Mouse (Mus musculus): Measurements from ENCODE around the gene Ralgapb. TPM values are rescaled to one million over a fixed set of nuclear protein-coding genes. Genes with fewer than 3 reads are reported as not detected.
"Not testable (repeated sequence)": the region's sequence is repeated elsewhere in the genome, so short reads cannot be mapped to it uniquely, and the experiment has no call there.

Ralgapb gene
- polyA plus RNA-seq, 1 experiment from 2014 or later, result 26.3 TPM

DNA sequence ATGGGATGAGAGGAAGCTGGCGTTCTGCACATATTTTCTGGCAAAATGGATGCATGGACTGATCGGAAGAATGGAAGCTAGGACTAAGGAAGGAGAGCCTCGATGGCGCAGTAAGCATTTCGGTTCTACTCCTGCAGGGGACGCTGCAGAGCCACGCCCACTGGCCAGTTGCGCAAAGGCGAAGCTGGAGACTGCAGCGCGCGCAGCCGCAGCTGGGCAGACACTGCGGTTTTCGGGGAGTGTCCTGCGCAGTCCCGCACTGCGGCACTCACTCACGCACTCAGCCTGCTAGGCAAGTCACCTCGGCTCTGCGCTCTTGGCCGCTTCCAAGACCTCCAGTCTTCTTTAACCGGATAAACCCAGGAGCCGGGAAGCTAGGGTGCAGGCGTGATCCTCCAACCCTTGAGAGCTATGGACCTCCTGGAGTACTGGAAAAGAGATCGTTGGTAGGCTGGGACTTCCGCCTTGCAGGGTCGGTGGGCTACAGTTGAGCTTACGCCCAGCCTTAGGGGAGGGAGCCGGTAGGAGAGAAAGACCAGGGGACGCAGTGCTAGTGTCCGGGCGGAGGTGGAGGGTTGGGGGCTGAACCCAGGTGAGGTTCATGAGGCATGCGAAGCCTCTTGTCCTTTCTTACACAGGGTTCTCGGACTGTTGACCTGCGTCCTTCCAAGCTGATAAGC lies 34.1 kb upstream of the Ralgapb start, which contains the start of gene Snhg11:
Snhg11 (plus strand) TSS at position 196 of the 680 bp plus-strand sequence.
- Histone ChIP-seq H3K4me1 (replicated peaks) (peaks cover 42% of the 10 kb centered on the region), H3K4me2 (peak within 1 kb of the TSS; percentile 60), H3K27me3 (no peaks in the 10 kb centered on the region), H3K9ac (peak within 1 kb of the TSS; percentile 86), H3K9me3 (no peaks in the 10 kb centered on the region), H3K4me3 (peak within 1 kb of the TSS; percentile 64), H3K27ac (replicated peaks) (peak within 1 kb of the TSS; percentile 93), H3K36me3 (peaks cover 9% of the 10 kb centered on the region)
- WGBS, result under 1% methylated on average over 36 of the region's 36 CpGs
- ATAC-seq (ENCODE audit: low FRiP score, low read depth), result peak; percentile 90

DNA sequence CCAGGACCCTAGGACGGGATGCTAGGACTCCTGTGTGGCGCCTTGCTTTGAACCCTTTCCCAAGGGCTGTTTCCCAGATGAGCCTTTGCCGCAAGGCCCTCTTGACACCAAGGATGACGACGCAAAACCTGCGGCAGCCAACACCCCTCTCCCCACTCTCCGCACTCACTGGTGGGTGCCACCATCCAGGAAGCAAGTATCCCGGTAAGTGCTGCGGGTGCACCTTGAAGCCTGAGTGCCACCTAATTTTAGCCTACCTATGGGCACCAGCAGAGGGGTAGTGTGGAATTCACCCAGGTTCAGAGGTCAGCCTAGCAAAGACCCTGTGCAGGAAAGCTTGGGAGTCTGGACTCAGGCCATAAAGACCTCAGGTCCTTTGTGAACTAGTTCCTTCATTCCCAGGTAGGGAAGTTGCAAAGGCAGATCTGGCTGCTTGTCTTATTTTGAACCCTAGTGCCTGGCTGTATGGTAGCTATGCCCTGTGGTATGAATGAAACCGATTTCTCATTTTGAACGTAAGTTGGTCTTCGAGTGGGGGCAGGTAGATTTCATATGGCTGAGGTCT lies 33.4 kb upstream of the Ralgapb start:
- H3K36me3 ChIP-seq, result peaks cover 15% of the 10 kb centered on the region
- peak overlapping the region; percentile 64 for H3K4me3 ChIP-seq
- WGBS, result 21% methylated on average over 12 of the region's 12 CpGs
- H3K4me2 ChIP-seq, result peak overlapping the region; percentile 60
- ATAC-seq (ENCODE audit: low FRiP score, low read depth), result no peak
- peak overlapping the region; percentile 93 for H3K27ac ChIP-seq (replicated peaks)
- H3K9ac ChIP-seq, result peak overlapping the region; percentile 86
- H3K4me1 ChIP-seq (replicated peaks), result peaks cover 46% of the 10 kb centered on the region
- H3K27me3 ChIP-seq, result no peaks in the 10 kb centered on the region
- H3K9me3 ChIP-seq, result no peaks in the 10 kb centered on the region

DNA sequence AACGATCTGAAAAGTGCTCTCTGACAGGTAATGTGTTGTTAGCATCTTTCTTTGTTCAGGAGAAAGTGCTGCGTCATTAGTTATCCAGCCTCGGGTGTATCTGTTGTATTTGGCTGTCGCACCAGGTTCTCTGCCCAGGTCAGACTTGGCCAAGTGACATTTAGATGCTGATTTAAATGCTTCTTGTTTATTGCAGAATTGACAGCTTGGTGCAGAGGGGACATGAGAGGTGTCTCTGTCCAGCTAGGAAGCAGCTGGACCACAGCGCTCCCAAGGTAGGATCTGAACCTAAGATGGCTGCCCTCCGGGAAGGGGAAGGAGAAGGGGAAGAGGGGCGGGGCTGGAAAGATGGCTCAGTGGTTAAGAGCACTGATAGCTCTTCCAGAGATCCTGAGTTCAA lies 32.9 kb upstream of the Ralgapb start:
- ATAC-seq (ENCODE audit: low FRiP score, low read depth), result no peak
- H3K4me2 ChIP-seq, result peak overlapping the region; percentile 60
- H3K9ac ChIP-seq, result peak overlapping the region; percentile 86
- 55% methylated on average over 7 of the region's 7 CpGs for WGBS
- H3K4me1 ChIP-seq (replicated peaks), result peaks cover 46% of the 10 kb centered on the region
- H3K27me3 ChIP-seq, result no peaks in the 10 kb centered on the region
- peaks cover 16% of the 10 kb centered on the region for H3K36me3 ChIP-seq
- H3K27ac ChIP-seq (replicated peaks), result peak overlapping the region; percentile 93
- no peaks in the 10 kb centered on the region for H3K9me3 ChIP-seq
- peak overlapping the region; percentile 64 for H3K4me3 ChIP-seq

DNA sequence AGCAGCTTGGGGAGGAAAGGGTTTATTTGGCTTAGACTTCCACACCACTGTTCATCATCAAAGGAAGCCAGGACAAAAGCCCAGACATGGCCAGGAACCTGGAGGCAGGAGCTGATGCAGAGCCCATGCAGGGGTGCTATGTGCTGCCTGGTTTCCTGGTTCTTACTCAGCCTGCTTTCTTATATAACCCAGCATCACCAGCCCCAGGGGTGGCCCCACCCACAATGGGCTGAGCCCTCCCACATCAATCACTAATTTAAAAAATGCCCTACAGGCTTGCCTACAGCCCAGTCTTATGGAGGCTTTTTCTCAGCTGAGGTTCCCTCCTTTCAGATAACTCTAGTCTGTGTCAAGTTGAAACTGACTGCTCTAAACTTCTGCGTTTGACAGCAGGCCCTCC lies 31.8 kb upstream of the Ralgapb start:
- Histone ChIP-seq H3K4me2 (peak overlapping the region; percentile 60), H3K9ac (peak overlapping the region; percentile 86), H3K4me1 (replicated peaks) (peaks cover 51% of the 10 kb centered on the region), H3K27me3 (no peaks in the 10 kb centered on the region), H3K4me3 (peak overlapping the region; percentile 64), H3K36me3 (peaks cover 21% of the 10 kb centered on the region), H3K27ac (replicated peaks) (no peak overlapping the region), H3K9me3 (no peaks in the 10 kb centered on the region)
- ATAC-seq (ENCODE audit: low FRiP score, low read depth), result no peak
- WGBS, result 93% methylated on average over 1 of the region's 1 CpGs

DNA sequence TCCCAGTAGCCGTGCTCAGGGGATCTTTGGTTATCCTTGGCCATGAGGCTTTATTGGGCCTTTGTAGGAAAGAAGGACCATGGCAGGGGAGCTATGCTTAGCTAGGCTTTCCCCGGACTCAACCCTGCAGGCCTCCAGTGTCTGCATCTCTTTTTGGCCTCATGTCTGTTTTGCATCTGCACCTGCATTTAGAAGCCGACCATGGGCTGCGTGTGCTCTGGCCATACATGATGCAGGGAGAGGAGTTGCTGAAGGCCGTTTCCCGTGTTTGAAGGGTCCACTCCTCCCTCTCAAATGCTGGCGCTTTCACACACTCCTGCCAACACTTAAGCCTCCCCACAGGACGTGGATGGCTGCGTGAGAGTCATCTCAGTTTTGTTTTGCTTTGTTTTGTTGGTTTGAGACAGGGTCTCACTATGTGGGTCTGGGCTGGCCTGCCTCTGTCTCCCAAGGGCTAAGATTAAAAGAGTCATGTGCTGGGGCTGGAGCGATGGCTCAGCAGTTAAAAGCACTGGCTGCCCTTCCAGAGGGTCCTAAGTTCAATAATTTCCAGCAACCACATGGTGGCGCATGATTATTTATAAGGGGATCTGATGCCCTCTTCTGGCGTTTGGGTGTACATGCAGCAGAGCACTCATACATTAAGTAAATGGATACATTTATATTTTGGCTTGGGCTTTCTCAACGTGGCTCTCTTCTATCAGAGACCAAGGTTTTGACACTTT lies 30.1 kb upstream of the Ralgapb start:
- Histone ChIP-seq H3K4me1 (replicated peaks) (peaks cover 51% of the 10 kb centered on the region), H3K27ac (replicated peaks) (no peak overlapping the region; the same call in 1 of the 2 replicates), H3K27me3 (no peaks in the 10 kb centered on the region), H3K9ac (peak overlapping the region; percentile 11; the same call in 1 of the 2 replicates), H3K4me3 (0 out of 2 replicates have a peak overlapping the region, but pooled peaks have one; percentile 3), H3K9me3 (no peaks in the 10 kb centered on the region), H3K36me3 (peaks cover 24% of the 10 kb centered on the region), H3K4me2 (peak overlapping the region; percentile 43)
- 46% methylated on average over 13 of the region's 13 CpGs for WGBS
- ATAC-seq (ENCODE audit: low FRiP score, low read depth), result 0 out of 2 replicates have a peak, but pooled peaks have one; percentile 43

DNA sequence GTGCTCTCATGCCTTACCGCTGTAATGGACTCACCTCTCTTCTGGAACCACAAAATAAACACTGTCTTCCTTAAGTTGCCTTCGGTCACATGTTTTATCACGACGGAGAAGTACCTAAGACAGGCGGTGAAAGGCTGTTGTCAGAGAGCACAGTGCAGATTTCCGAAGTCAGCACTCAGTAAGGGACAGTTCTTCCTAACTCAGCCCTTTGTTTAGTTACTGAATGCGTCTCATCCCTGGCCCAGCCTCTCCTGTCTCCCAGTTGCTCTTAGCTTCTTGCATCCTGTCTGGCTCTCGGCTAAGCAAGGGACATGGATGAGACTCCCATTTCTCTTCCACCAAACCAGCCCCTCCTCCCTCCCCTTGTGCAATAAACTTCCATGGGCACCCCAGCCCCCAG lies 23.6 kb upstream of the Ralgapb start:
- ATAC-seq (ENCODE audit: low FRiP score, low read depth), result no peak
- 44% methylated on average over 8 of the region's 8 CpGs for WGBS
- Histone ChIP-seq H3K27ac (replicated peaks) (no peak overlapping the region), H3K9ac (no peak overlapping the region), H3K4me1 (replicated peaks) (peaks cover 5% of the 10 kb centered on the region; the same call in 1 of the 2 replicates), H3K4me3 (no peak overlapping the region), H3K9me3 (no peaks in the 10 kb centered on the region), H3K27me3 (no peaks in the 10 kb centered on the region), H3K36me3 (peaks cover 22% of the 10 kb centered on the region), H3K4me2 (no peak overlapping the region)

DNA sequence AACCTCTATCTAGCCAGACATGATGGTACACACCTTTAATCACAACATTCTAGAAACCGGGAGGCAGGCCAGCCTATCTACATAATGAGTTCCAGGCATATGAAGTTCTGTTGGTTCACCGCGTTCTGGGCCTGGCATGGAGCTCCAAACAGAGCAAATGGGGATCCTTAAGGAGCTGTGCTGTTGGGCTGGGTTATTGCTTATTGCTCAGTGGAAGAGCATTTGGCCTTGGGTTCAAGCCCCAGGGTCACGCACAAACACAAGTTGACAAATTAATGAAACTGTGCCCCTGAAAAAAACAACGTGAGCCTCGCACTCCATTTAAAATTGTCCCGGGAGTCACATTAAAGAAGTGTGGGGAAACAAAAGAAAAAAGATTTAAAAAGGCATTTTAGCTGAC lies 20.2 kb upstream of the Ralgapb start:
- WGBS, result 89% methylated on average over 7 of the region's 7 CpGs
- H3K4me3 ChIP-seq, result no peak overlapping the region
- no peak overlapping the region for H3K27ac ChIP-seq (replicated peaks)
- no peaks in the 10 kb centered on the region for H3K9me3 ChIP-seq
- peaks cover 12% of the 10 kb centered on the region for H3K36me3 ChIP-seq
- no peak for ATAC-seq (ENCODE audit: low FRiP score, low read depth)
- H3K4me1 ChIP-seq (replicated peaks), result no peaks in the 10 kb centered on the region
- H3K9ac ChIP-seq, result no peak overlapping the region
- H3K27me3 ChIP-seq, result no peaks in the 10 kb centered on the region
- no peak overlapping the region for H3K4me2 ChIP-seq

DNA sequence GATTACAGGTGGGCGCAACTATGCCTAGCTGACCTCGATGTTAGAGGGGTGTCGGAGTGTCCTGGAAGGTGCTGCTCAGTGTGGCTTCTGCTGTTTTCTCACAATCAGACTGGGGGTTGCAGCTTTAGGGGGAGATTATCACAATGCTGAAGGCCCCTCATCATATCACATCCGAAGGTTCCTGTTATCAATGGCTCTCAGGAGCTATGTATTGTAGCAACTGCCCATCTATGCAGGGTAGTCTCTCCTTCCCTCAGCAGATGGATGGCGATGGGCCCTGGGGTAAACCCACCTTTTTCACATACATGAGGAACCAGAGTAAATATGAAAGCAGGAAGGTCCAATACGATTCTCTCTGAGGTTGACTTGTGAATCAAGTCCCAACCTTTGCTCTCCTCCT lies 13.3 kb upstream of the Ralgapb start:
- Histone ChIP-seq H3K36me3 (no peaks in the 10 kb centered on the region), H3K4me2 (no peak overlapping the region), H3K27ac (replicated peaks) (no peak overlapping the region), H3K4me3 (no peak overlapping the region), H3K9me3 (no peaks in the 10 kb centered on the region), H3K4me1 (replicated peaks) (no peaks in the 10 kb centered on the region), H3K9ac (no peak overlapping the region), H3K27me3 (no peaks in the 10 kb centered on the region)
- WGBS, result 89% methylated on average over 6 of the region's 6 CpGs
- ATAC-seq (ENCODE audit: low FRiP score, low read depth), result no peak

DNA sequence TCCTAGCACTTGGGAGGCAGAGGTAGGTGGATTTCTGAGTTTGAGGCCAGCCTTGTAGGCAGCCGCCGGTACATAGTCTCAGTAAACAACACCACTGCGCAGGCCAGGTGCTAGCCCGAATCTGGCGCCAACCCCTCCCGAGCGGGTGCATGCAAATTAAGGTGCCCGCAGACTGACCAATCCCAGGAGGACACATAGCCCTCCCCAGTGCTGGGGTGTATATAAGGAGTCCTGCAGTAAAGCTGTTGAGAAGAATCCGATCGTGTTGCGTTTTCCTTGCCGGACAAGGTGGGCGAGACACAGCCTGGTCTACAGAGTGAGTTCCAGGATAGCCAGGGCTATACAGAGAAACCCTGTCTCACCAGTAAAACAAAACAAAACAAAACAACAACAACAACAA lies 12.5 kb upstream of the Ralgapb start:
- not testable (repeated sequence) for H3K9me3 ChIP-seq; H3K4me2 ChIP-seq; H3K9ac ChIP-seq; ATAC-seq (ENCODE audit: low FRiP score, low read depth); H3K4me1 ChIP-seq (replicated peaks); H3K36me3 ChIP-seq; H3K4me3 ChIP-seq; H3K27me3 ChIP-seq; H3K27ac ChIP-seq (replicated peaks)
- 73% methylated on average over 13 of the region's 13 CpGs for WGBS

DNA sequence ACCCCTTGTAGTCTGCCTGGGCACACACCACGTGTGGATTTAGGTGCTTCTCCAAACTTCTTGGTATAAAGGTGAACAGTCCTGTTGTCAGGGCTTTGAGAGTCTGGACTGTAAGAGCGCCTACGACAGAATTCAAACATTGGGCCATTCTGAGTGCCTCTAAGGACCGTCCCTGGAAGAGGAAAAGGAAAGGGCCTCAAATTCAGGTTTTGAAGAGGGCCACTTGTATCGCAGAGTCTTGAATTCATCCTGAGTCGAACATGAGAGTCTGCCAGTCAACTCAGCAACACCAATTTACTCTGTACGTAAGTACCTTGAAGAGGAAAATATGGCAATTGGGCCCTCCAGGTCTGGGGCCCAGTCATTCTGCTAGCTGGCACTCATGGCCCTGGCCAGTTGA lies 6.7 kb upstream of the Ralgapb start:
- no peak overlapping the region for H3K9ac ChIP-seq
- no peak for ATAC-seq (ENCODE audit: low FRiP score, low read depth)
- no peak overlapping the region for H3K4me2 ChIP-seq
- no peaks in the 10 kb centered on the region for H3K9me3 ChIP-seq
- H3K4me3 ChIP-seq, result no peak overlapping the region
- 89% methylated on average over 7 of the region's 7 CpGs for WGBS
- no peaks in the 10 kb centered on the region for H3K36me3 ChIP-seq
- no peak overlapping the region for H3K27ac ChIP-seq (replicated peaks)
- H3K27me3 ChIP-seq, result no peaks in the 10 kb centered on the region
- H3K4me1 ChIP-seq (replicated peaks), result no peaks in the 10 kb centered on the region

DNA sequence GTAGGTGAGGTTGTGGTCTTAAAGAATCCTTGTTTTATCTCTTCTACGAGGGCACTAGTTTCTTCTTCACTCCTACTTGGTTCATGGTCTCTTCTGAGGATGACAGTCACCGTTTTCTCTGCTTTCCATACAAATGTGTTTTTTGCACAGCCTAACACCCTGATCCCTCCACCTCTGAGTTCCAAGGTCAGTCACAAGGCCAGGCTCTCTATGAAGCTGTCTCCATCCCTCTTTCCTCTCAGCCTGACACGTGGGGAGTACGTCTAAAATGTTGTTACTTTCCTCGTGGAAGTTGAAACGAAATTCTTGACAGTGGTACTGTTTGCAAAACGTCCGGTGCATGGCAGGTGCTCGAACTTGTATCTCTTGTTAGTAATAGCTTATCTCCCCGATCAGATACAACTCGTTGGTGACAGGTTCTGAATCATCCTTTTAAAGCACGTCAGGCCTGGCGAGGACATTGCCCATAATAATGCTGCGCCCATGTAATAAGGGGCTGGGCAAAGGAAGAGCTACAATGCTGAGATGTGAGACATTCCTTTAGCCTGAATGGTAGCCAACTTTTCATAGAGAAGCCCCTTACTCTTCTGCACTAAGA lies 552 bp upstream of the Ralgapb start:
- Histone ChIP-seq H3K36me3 (no peaks in the 10 kb centered on the region), H3K4me3 (peak overlapping the region; percentile 89), H3K4me1 (replicated peaks) (peaks cover 35% of the 10 kb centered on the region), H3K9me3 (no peaks in the 10 kb centered on the region), H3K9ac (peak overlapping the region; percentile 44), H3K4me2 (peak overlapping the region; percentile 58), H3K27ac (replicated peaks) (peak overlapping the region; percentile 75), H3K27me3 (no peaks in the 10 kb centered on the region)
- 26% methylated on average over 14 of the region's 14 CpGs for WGBS
- ATAC-seq (ENCODE audit: low FRiP score, low read depth), result peak; percentile 46
